Mouse (Mus musculus) right cerebral cortex, postnatal 10 days (tissue): ENCODE data around the gene Map2k6.
"Not testable (repeated sequence)": the region's sequence is repeated elsewhere in the genome, so short reads cannot be mapped to it uniquely, and the experiment has no call there.

ENCODE experiments used
- DNase-seq, 2 experiments: peaks; one replicate each; pipeline ENCODE4 v3.0.0; 2021; ENCODE audit warnings: low spot score in 2 of 2

The Map2k6 gene

GRCm38 (mm10) chr11:110398553-110399239, at the start of gene Map2k6:
Map2k6 (plus strand) TSS chr11:110399122.
- DNase-seq, result peak; percentile 92 to 94

- DNase-seq, result no peak
Measured at GRCm38 (mm10) chr11:110354261-110354660, 44.7 kb upstream of the Map2k6 start.

- DNase-seq, result not testable (repeated sequence)
Measured at GRCm38 (mm10) chr11:110355131-110355530, 43.8 kb upstream of the Map2k6 start.

GRCm38 (mm10) chr11:110357756-110358551, 41.0 kb upstream of the Map2k6 start:
- peak; percentile 67 to 72 for DNase-seq

GRCm38 (mm10) chr11:110365016-110365415, 33.9 kb upstream of the Map2k6 start:
- peak in 1 of 2 experiments; percentile 42 for DNase-seq

GRCm38 (mm10) chr11:110366902-110367301, 32.0 kb upstream of the Map2k6 start:
- no peak for DNase-seq

- no peak for DNase-seq
Measured at GRCm38 (mm10) chr11:110367638-110368037, 31.3 kb upstream of the Map2k6 start.

- DNase-seq, result no peak
Measured at GRCm38 (mm10) chr11:110369312-110370019, 29.5 kb upstream of the Map2k6 start.

GRCm38 (mm10) chr11:110371827-110372226, 27.1 kb upstream of the Map2k6 start:
- DNase-seq, result no peak

- DNase-seq, result no peak
Measured at GRCm38 (mm10) chr11:110372266-110372954, 26.5 kb upstream of the Map2k6 start.

GRCm38 (mm10) chr11:110374036-110374435, 24.9 kb upstream of the Map2k6 start:
- no peak for DNase-seq

- DNase-seq, result peak; percentile 57 to 65
Measured at GRCm38 (mm10) chr11:110379661-110380309, 19.1 kb upstream of the Map2k6 start.

GRCm38 (mm10) chr11:110380310-110380668, 18.6 kb upstream of the Map2k6 start:
- DNase-seq, result no peak

GRCm38 (mm10) chr11:110385487-110385886, 13.4 kb upstream of the Map2k6 start:
- DNase-seq, result no peak

- no peak for DNase-seq
Measured at GRCm38 (mm10) chr11:110392763-110393162, 6.2 kb upstream of the Map2k6 start.

- no peak for DNase-seq
Measured at GRCm38 (mm10) chr11:110394788-110395452, 4.0 kb upstream of the Map2k6 start.

GRCm38 (mm10) chr11:110396085-110396484, 2.8 kb upstream of the Map2k6 start:
- peak; percentile 47 to 54 for DNase-seq

GRCm38 (mm10) chr11:110399240-110400150, 573 bp downstream of the Map2k6 start:
- DNase-seq, result no peak

GRCm38 (mm10) chr11:110400283-110400682, 1.4 kb downstream of the Map2k6 start:
- no peak for DNase-seq

- no peak for DNase-seq
Measured at GRCm38 (mm10) chr11:110402671-110403070, 3.7 kb downstream of the Map2k6 start.
